Mouse (Mus musculus) naive thymus-derived CD4-positive, alpha-beta T cell, adult 2 months (primary cell): ENCODE measurements around the gene Vps13c.

Source experiments
- DNase-seq: peaks from one replicate; pipeline ENCODE4 v3.0.0-alpha.2; 2011; ENCODE audit warnings: low read depth

Vps13c gene

GRCm38 (mm10) chr9:67839981-67840859 is at the start of gene Vps13c:
Vps13c (plus strand) TSS chr9:67840396.
- DNase-seq, result peak; percentile 87

DNA sequence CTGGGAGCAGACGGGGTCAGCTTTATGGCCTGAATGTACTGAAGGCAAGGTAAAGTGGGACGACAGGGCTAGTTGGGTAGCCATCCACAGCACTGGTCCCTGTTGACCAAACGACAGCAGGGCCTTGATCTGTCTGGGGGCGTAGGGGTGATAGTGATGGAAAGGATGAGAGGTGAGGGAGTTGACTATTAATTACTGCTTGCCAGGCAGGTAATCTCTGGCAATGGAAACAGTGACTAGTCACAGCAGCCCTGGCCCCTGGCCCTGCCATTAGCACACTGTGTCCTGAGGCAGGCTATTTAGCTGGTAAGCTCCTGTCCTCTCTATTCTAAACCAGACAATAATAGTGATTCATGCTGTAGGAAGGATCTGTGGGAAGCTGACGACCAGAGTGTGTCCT is 47.8 kb upstream of the Vps13c start:
- no peak for DNase-seq

DNA sequence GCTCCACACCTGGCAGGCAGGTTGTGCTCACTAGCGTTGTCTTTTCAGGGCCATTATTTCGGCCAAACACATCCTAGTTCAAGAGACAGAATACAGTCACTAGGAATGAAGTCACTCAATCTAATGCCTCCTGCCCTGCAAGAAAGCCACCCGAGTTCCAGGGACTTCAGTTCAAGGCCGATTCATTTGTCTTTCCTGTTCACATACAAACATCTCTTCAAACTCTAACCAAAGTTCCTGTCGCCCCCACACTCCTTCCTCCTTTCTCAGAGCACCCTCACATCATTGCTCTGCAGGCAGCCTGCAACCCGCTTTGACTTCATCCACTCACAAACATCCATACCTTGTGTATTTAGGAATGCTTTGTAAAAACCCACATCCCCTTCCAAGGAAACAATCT is 46.7 kb upstream of the Vps13c start:
- DNase-seq, result no peak

DNA sequence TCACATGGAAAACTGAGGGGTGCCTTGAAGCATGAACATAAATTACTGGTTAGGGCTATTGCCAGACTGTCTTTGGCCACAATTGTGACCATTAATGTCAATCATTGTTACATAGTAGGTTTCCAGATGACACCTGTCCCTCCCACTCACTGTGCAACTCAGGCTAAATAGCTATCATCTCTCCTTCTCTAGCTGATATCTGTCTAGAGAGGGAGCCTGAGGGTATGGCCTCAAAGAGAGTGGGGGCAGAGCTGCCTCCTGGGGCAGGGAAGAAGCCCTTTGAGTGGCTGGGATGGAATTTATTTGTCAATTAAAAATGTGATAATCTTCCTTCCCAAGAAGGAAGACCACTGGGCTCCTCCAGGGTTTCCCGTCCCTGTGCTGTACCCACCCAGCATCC is 46.0 kb upstream of the Vps13c start:
- no peak for DNase-seq

DNA sequence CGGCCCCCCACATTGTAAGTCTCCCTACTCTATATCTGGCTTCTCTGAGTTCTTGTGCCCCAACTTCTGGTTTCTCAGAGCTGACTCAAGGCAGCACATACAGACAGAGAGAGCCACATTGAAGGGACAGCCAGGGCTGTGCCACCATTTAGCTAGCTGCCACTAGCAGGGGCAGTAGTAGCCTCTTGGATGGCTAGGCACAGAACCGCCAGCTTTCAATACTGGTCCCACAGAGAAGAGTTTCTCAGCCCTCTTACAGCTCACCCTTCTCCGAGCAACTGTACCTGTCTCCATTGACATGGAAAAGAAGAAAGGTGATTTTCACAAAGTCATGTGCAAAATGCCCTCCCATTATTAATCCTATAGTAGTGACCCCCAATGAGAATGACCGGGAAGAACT is 45.5 kb upstream of the Vps13c start:
- DNase-seq, result no peak

DNA sequence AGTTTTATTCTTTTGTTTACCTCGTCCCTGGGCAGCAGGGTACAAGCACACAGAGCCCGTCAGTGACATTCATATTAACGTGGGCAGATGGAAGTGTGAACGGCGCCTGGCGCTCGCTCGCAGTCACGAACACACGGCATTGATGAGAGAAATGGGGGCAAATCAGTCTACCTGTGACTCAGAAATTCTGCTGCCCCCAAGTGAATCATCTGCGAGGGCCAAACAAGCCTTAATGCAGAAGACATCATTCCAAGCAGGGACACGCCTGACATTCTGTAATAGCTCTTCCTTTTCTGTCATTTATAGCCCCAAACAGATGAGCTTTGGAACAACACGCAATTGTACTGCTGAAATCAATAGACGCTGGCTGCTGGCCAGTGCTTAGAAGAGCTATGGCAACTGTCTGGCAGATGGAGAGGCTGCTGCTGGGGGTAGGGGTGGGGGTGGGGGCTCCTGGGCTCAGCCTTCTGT is 45.0 kb upstream of the Vps13c start:
- no peak for DNase-seq

GRCm38 (mm10) chr9:67799078-67799819 is 40.9 kb upstream of the Vps13c start:
- peak; percentile 58 for DNase-seq

- DNase-seq, result peak; percentile 74
These were observed 38.0 kb upstream of the Vps13c start for GRCm38 (mm10) chr9:67802241-67802640.

GRCm38 (mm10) chr9:67807000-67807399 is 33.2 kb upstream of the Vps13c start:
- no peak for DNase-seq

DNA sequence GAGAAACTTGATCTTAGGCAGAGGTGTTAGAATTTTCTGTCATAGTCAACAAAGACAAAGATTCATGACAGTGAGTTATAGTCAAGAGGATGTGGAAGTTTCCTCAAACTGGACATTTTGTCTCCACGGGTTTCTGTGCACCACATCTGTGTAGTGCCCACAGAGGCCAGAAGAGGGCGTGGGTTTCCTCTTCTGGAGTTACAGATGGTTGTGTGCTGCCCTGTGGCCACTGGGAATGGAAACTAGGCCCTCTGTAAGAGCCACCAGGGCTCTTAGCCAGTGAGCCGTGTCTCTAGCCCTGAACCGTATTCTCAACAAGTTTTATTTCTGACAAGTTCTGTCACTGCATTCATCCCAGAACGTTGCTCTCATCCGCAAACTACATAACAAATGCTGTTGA is 29.7 kb upstream of the Vps13c start:
- DNase-seq, result no peak

- no peak for DNase-seq
These were observed 29.1 kb upstream of the Vps13c start for GRCm38 (mm10) chr9:67811116-67811515.

GRCm38 (mm10) chr9:67813171-67813570 is 27.0 kb upstream of the Vps13c start:
- DNase-seq, result no peak

- peak; percentile 17 for DNase-seq
These were observed 26.4 kb upstream of the Vps13c start for GRCm38 (mm10) chr9:67813665-67814337.

GRCm38 (mm10) chr9:67816172-67816928 is 23.8 kb upstream of the Vps13c start:
- DNase-seq, result no peak

GRCm38 (mm10) chr9:67817898-67818667 is 22.1 kb upstream of the Vps13c start:
- DNase-seq, result no peak

- no peak for DNase-seq
These were observed 21.6 kb upstream of the Vps13c start for GRCm38 (mm10) chr9:67818668-67818950.

DNA sequence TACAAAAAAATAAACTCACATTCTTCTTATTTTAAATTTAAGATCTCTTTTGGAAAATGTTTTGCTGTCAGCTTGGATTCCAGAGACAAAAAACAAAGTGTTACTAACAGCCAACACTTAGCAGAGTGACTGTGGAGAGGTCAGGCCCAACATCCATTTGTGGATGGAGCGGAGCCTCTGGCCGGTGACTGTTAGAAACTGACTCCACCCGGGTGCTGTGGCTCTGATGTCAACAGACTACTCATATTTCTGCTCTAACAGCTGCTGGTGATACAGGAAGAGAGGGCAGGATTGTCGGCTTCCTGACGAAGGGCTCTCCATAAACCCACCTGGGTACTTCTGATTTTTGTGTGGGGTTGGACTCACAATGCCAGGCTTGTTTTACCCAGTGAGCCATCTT is 17.1 kb upstream of the Vps13c start:
- no peak for DNase-seq

GRCm38 (mm10) chr9:67825527-67825926 is 14.7 kb upstream of the Vps13c start:
- no peak for DNase-seq

GRCm38 (mm10) chr9:67828182-67828581 is 12.0 kb upstream of the Vps13c start:
- DNase-seq, result peak; percentile 79

GRCm38 (mm10) chr9:67830411-67831358 is 9.5 kb upstream of the Vps13c start:
- DNase-seq, result no peak
